Mouse (Mus musculus): ENCODE data around the gene Dcp1b. TPM values are rescaled to one million over a fixed set of nuclear protein-coding genes. Genes with fewer than 3 reads are reported as not detected.

The Dcp1b gene
- 11.1 and 11.2 TPM in 2 replicates for polyA plus RNA-seq (2016; fragmentation: Nextera tagmentation; extraction: Ambion mirVana)

DNA sequence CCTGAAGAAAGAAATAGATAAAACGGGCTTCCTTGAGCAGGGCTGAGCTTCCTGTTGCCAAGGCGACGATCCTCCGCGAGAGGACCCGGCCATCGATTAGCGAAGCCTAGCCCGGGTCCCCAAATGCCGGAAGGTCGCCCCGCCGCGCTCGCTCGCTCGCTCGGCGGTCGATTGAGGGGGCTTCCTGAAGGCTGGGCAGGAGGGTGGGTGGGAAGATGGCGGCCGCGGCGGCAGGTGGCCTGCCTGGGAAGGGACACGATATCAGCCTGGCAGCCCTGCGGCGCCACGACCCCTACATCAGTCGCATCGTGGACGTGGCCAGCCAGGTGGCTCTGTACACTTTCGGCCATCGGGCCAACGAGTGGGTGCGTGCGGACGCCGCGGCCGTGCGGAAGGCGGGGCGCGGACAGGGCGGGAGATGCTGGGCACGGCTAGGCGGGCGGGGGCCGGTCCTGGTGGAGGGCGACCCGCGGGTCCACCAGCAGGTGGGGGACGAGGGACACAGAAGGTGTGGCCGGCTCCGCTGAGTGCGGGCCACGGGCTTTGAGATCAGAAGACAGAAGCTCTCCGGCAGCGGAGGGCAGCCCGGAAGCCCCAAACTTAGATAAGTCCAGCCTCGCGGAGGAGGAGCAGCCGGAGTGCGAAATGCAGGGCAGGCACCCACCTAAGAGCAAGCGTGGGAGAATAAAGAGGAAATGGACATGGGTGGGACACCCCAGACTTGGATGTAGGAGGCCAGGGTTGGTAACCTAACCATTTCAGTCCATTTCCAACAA is at the start of gene Dcp1b:
TSS of gene Dcp1b (plus strand) at position 176 of the 776 bp plus-strand sequence.
- H3K9me3 ChIP-seq: no peaks in the 10 kb centered on the region
- H3K4me3 ChIP-seq: peak within 1 kb of the TSS; percentile 88
- peak; percentile 94 for DNase-seq (ENCODE audit: extremely low spot score, low spot score)
- peak within 1 kb of the TSS; percentile 98 for H3K27ac ChIP-seq
- H3K36me3 ChIP-seq (replicated peaks): peaks cover 8% of the 10 kb centered on the region; the same call in 1 of the 2 replicates
- H3K4me1 ChIP-seq: peaks cover 26% of the 10 kb centered on the region
- under 1% methylated on average over 65 of the region's 65 CpGs for WGBS
- H3K27me3 ChIP-seq (ENCODE audit: poor library complexity, severe bottlenecking): no peaks in the 10 kb centered on the region

DNA sequence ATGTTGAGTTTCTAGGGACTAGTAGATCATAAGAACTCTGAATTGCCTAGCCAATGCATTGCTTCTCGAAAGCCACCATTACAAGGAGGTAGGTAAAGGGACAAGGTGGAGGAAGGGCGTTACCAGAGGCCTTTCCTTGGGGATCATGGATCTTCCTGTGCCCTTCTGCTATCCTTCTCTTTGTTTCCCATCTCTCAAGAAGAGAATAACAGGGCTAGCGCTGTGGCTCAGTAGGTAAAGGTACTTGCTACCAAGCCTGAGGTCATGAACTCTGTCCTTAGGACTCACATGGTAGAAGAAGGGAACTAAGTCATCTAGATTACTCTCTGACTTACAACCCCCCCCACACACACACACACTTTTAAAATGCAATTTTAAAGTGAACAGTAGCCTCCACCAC is 48.1 kb upstream of the Dcp1b start:
- Histone ChIP-seq H3K4me1 (no peaks in the 10 kb centered on the region), H3K9me3 (no peaks in the 10 kb centered on the region; the same call in 1 of the 2 replicates), H3K4me3 (no peak overlapping the region), H3K36me3 (replicated peaks) (no peaks in the 10 kb centered on the region), H3K27me3 (ENCODE audit: poor library complexity, severe bottlenecking) (no peaks in the 10 kb centered on the region), H3K27ac (no peak overlapping the region)
- DNase-seq (ENCODE audit: extremely low spot score, low spot score): no peak
- 91% methylated on average over 3 of the region's 3 CpGs for WGBS

DNA sequence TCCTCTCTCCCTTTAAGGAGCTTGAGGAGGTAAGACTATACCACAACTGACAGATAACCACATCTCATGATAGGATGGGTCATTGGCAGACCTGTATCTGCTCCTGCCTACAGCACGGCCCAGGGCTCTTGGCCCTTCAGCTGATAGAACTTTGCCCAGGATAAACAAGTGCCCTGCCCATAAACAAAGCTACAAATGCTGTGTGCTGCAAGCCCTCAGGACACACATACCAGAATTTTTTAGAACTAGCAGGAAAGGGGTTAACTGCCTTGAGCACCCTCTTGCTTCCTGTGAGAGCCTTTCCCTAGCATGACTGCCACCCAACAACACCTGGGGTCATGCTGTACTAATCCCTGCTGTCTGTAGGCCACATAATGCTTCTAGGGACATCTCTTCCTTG is 47.0 kb upstream of the Dcp1b start:
- no peak for DNase-seq (ENCODE audit: extremely low spot score, low spot score)
- no peak overlapping the region for H3K27ac ChIP-seq
- WGBS: 90% methylated on average over 1 of the region's 1 CpGs
- no peak overlapping the region for H3K4me3 ChIP-seq
- no peaks in the 10 kb centered on the region for H3K4me1 ChIP-seq
- H3K27me3 ChIP-seq (ENCODE audit: poor library complexity, severe bottlenecking): no peaks in the 10 kb centered on the region
- no peaks in the 10 kb centered on the region for H3K36me3 ChIP-seq (replicated peaks)
- no peaks in the 10 kb centered on the region; the same call in 1 of the 2 replicates for H3K9me3 ChIP-seq

DNA sequence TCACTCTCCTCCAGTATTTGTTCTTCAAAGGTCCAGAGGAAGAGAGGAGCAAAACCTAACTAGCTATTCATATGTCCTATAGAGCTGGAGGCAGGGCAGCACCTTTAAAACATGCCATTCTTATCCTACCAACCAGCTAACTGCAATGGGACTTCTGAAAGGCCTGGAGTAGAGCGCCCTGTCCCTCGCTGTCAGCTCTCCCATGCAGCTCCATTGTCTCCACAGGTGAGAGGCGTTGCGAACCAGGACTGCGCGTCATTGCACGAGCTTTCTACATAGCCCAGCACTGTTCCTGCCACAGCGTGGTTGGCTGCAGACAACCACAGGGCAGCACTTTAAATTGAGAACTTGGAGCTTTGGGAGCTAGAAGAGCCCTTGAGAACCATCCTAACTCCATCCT is 46.5 kb upstream of the Dcp1b start:
- Histone ChIP-seq H3K27ac (no peak overlapping the region), H3K4me3 (no peak overlapping the region), H3K36me3 (replicated peaks) (no peaks in the 10 kb centered on the region), H3K4me1 (no peaks in the 10 kb centered on the region), H3K27me3 (ENCODE audit: poor library complexity, severe bottlenecking) (no peaks in the 10 kb centered on the region), H3K9me3 (no peaks in the 10 kb centered on the region; the same call in 1 of the 2 replicates)
- DNase-seq (ENCODE audit: extremely low spot score, low spot score): no peak
- 88% methylated on average over 8 of the region's 8 CpGs for WGBS

DNA sequence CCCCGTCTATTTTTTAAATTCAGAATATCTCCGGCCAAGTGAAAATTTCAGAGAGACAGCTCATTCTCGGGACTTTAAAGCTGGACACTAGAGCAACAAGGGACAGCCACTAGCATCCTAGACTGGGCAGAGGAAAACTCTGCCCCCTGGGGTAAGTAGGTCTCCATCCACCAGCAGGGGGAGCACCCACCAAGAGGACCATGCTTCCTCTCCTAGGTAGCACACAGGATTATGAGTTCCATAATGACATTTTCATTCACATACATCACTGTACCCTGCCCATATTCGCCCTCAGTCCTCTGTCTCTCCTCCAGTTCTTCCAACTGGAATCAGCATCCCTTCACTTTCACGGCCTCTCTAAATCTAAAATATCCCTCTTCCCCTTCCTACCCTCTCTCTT is 45.4 kb upstream of the Dcp1b start:
- Histone ChIP-seq H3K27me3 (ENCODE audit: poor library complexity, severe bottlenecking) (no peaks in the 10 kb centered on the region), H3K27ac (no peak overlapping the region), H3K4me3 (no peak overlapping the region), H3K4me1 (no peaks in the 10 kb centered on the region), H3K9me3 (no peaks in the 10 kb centered on the region; the same call in 1 of the 2 replicates), H3K36me3 (replicated peaks) (no peaks in the 10 kb centered on the region)
- 78% methylated on average over 5 of the region's 5 CpGs for WGBS
- DNase-seq (ENCODE audit: extremely low spot score, low spot score): no peak

DNA sequence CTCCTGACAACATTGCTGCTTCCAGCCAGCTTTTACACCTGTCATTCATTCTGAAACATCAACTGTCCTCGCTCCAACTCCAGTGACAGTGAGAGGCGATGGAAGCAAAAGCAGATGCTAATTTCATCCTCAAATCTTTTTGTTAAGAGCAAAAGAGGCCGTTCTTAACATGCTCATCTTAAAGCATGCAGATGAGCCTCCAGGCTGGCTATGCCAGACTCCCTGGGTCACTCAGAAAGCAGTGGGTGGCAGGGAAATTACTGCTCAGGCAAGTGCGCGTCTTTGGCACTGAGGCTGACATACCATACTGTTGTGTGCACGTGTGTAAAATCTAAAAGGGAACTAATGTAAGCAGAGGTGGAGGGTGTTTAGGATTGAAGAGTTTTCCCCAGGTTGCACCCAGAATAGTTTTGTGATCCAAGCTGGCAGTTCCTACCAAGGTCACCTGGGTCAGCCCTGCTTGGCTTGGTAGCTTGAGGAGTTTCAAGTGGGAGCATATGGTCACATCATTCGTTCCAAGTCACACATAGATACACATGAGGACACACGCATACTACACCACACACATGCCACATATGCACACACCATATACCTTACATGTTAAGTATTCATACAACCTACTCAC is 42.8 kb upstream of the Dcp1b start:
- Histone ChIP-seq H3K4me3 (no peak overlapping the region), H3K27me3 (ENCODE audit: poor library complexity, severe bottlenecking) (no peaks in the 10 kb centered on the region), H3K36me3 (replicated peaks) (no peaks in the 10 kb centered on the region), H3K27ac (no peak overlapping the region), H3K9me3 (no peaks in the 10 kb centered on the region), H3K4me1 (no peaks in the 10 kb centered on the region)
- WGBS: 91% methylated on average over 8 of the region's 8 CpGs
- no peak for DNase-seq (ENCODE audit: extremely low spot score, low spot score)

DNA sequence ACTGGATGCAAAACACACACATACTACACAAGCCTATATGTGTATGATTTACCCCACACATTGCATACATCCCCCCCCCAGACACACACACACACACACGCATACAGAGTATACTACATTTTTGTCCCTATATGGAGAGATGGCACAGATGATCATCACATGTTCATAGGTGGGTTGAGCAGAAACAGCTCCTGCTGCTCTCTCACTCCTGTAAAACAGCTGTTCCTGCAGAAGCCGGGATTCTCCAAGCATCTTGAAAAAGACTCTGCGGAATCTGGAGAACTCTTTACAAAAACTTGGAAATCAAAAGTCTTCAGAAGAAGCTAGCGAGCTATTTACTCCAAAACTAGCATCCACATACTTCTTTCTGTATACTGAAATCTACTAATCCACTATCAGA is 42.2 kb upstream of the Dcp1b start:
- no peak for DNase-seq (ENCODE audit: extremely low spot score, low spot score)
- Histone ChIP-seq H3K9me3 (no peaks in the 10 kb centered on the region), H3K36me3 (replicated peaks) (no peaks in the 10 kb centered on the region), H3K4me3 (no peak overlapping the region), H3K27ac (no peak overlapping the region), H3K27me3 (ENCODE audit: poor library complexity, severe bottlenecking) (no peaks in the 10 kb centered on the region), H3K4me1 (no peaks in the 10 kb centered on the region)
- WGBS: 94% methylated on average over 4 of the region's 4 CpGs

DNA sequence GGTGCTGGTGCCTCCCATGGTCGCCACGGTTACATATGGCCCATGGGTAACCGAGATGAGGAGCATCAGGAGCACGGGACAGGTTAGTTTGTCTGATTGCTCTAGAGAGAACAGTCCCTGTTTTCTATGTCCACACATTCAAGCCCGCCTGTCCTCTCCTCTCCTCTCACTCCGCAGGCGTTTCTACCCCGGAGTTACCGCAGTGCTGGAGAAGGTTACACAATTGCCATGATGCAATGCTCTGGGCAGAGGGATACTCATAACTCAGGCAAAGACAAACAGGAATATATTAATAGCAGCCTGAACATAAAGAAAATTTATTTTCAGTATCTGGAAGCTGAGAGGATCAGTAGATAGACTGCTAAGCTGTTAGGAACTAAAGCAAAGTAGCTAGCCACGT is 37.3 kb upstream of the Dcp1b start:
- H3K4me3 ChIP-seq: no peak overlapping the region

DNA sequence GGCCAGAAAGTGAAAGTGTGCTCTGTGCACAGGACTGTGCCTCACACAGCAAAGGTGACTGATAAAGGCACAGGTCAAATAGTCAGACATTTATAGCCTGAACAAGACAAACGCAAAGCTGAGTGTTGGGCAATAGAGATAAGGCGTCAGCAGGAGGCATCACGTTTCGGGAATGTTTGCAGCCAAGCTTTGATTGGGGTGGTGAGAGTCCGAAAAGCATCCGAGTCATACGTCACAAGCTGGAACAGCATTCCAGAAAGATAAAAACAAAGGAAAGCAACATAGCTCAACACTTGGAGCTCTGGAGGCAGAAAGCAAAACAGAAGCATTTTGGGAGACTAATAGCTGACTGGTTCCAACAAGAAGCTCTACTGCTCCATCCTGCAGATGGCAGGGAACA is 35.5 kb upstream of the Dcp1b start:
- H3K4me3 ChIP-seq: no peak overlapping the region
- 87% methylated on average over 7 of the region's 7 CpGs for WGBS
- no peaks in the 10 kb centered on the region for H3K4me1 ChIP-seq

More for the DNA sequence above, 37.3 kb upstream of the Dcp1b start:
- Histone ChIP-seq H3K36me3 (replicated peaks) (no peaks in the 10 kb centered on the region), H3K27me3 (ENCODE audit: poor library complexity, severe bottlenecking) (no peaks in the 10 kb centered on the region), H3K27ac (no peak overlapping the region), H3K9me3 (no peaks in the 10 kb centered on the region), H3K4me1 (no peaks in the 10 kb centered on the region)
- no peak for DNase-seq (ENCODE audit: extremely low spot score, low spot score)
- WGBS: 91% methylated on average over 10 of the region's 10 CpGs

DNA sequence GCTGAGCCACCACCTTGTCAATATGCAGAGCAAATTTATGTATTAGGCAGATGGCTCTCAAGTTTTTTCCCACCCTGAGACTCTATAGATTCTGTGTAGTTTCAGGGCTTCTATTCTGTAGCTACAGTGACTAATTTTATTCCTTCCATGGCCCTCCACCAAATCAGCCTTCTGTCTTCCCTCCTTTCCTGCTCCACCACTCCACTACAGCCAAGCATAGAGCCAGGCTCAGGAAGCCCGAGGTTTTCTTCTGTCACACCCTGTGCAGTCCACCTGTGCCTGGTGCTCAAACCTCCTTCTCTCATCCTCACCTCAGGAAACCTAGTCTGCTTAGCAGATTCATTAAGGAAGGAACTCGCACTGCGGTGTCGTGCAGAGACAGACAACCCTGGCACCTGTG is 29.9 kb upstream of the Dcp1b start:
- H3K4me3 ChIP-seq: no peak overlapping the region
- no peak for DNase-seq (ENCODE audit: extremely low spot score, low spot score)
- no peak overlapping the region for H3K27ac ChIP-seq
- WGBS: 82% methylated on average over 4 of the region's 4 CpGs
- H3K36me3 ChIP-seq (replicated peaks): no peaks in the 10 kb centered on the region
- H3K27me3 ChIP-seq (ENCODE audit: poor library complexity, severe bottlenecking): no peaks in the 10 kb centered on the region
- H3K4me1 ChIP-seq: no peaks in the 10 kb centered on the region
- H3K9me3 ChIP-seq: no peaks in the 10 kb centered on the region

More for the DNA sequence above, 35.5 kb upstream of the Dcp1b start:
- Histone ChIP-seq H3K27me3 (ENCODE audit: poor library complexity, severe bottlenecking) (no peaks in the 10 kb centered on the region), H3K27ac (no peak overlapping the region), H3K9me3 (no peaks in the 10 kb centered on the region), H3K36me3 (replicated peaks) (no peaks in the 10 kb centered on the region)
- no peak for DNase-seq (ENCODE audit: extremely low spot score, low spot score)

DNA sequence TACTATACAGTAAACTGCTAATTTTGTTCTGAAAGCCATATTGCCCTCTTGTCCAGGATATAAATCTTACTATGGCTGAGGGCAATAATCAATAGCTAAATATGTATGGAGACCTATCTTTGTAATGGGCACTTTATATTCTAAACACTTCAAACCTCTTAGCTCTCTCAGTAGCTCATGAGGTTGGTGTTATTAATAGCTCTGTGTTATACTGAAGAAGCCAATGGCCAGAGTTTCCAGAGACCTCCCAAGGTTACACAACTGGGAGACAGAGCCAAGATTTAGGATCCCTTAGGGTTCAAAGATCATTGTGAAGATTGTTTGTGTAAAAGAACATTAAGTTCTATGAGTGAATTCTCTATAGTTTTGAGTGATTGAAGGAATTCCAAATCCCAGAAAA is 9.4 kb upstream of the Dcp1b start:
- no peak for DNase-seq (ENCODE audit: extremely low spot score, low spot score)
- Histone ChIP-seq H3K27ac (no peak overlapping the region), H3K4me3 (no peak overlapping the region), H3K9me3 (no peaks in the 10 kb centered on the region), H3K27me3 (ENCODE audit: poor library complexity, severe bottlenecking) (no peaks in the 10 kb centered on the region), H3K4me1 (no peaks in the 10 kb centered on the region), H3K36me3 (replicated peaks) (no peaks in the 10 kb centered on the region)

DNA sequence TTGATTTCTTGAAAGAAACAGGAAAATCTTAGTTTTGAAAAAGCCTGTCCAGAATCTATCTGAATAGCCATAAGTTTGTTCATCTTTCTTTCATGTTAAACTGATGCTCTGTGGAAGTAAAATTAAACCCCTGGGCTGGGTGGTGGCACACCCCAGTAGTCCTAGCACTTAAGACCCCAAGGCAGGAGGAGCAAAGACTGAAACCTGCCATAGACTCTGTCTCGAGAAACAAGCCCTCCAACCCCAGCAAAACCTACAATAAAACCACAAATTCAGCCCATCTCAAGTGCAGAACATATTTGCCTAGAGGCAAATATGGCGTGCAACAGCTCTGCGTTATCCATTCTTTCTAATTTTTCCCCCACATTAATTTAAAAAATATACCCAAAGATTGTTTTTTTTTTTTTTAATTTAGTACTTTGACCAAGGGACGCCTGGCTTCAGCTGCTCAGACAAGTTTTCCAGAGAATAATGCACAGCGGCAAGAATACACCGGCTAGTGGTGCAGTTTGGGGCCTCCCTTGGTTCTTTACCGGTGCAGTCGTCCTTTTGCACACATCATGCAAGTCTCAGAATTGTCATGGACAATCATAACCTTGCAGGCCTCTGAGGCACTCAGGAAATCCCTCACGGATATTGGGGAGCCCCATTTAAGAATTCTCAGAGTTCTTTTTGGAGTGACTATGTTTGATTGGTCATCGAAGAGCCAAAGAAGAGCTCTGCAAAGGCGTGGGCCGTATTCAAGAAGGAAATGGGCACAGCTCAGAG is 562 bp upstream of the Dcp1b start:
- H3K27ac ChIP-seq: peak overlapping the region; percentile 98
- 56% methylated on average over 12 of the region's 12 CpGs for WGBS
- H3K27me3 ChIP-seq (ENCODE audit: poor library complexity, severe bottlenecking): no peaks in the 10 kb centered on the region
- H3K4me3 ChIP-seq: peak overlapping the region; percentile 88
- H3K4me1 ChIP-seq: peaks cover 26% of the 10 kb centered on the region
- peaks cover 2% of the 10 kb centered on the region; the same call in 1 of the 2 replicates for H3K36me3 ChIP-seq (replicated peaks)
- no peaks in the 10 kb centered on the region for H3K9me3 ChIP-seq
- no peak for DNase-seq (ENCODE audit: extremely low spot score, low spot score)

DNA sequence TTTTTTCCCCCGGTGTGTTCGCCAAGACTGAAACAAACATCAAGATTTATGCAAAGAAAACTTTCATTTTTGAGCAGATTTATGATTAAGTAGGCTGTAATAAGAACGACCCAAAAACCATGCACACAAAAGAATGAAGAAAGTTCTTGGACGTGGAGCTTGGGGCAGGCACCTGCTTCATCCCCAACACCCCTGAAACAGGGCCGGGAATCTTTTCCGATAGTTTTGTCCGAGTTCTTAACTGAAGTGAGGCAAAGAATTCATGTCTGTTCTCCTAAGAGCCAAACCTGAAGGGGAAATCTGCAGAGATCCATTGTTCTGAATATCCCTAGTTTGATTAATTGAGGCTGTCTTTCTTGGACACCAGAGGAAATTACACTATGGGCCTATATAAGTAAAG is 1.1 kb downstream of the Dcp1b start:
- peaks cover 9% of the 10 kb centered on the region; the same call in 1 of the 2 replicates for H3K36me3 ChIP-seq (replicated peaks)
- H3K4me3 ChIP-seq: peak overlapping the region; percentile 88
- H3K9me3 ChIP-seq: no peaks in the 10 kb centered on the region
- 80% methylated on average over 7 of the region's 7 CpGs for WGBS
- H3K4me1 ChIP-seq: peaks cover 26% of the 10 kb centered on the region
- no peaks in the 10 kb centered on the region for H3K27me3 ChIP-seq (ENCODE audit: poor library complexity, severe bottlenecking)
- 0 out of 2 replicates have a peak overlapping the region, but pooled peaks have one; percentile 98 for H3K27ac ChIP-seq
- DNase-seq (ENCODE audit: extremely low spot score, low spot score): no peak

All from forebrain, embryonic 10.5 days (tissue).